Mouse (Mus musculus) testis, adult 2 months (tissue): ENCODE results near the gene Gm21987.

Source experiments
- CTCF ChIP-seq: fragments of 200-500 bp; IDR thresholded peaks from 2 replicates; pipeline ENCODE4 v1.5.1; 2012; ENCODE audit warnings: low read depth, mild to moderate bottlenecking, inconsistent platforms, low read length, moderate library complexity; ENCODE audit not compliant: control insufficient read depth, insufficient read depth, insufficient replicate concordance
- POLR2A ChIP-seq: fragments of 200-500 bp; IDR thresholded peaks from 2 replicates; pipeline ENCODE4 v1.6.1; 2012; ENCODE audit warnings: low read depth, mild to moderate bottlenecking, inconsistent platforms, low read length, moderate library complexity; ENCODE audit not compliant: control insufficient read depth

DNA sequence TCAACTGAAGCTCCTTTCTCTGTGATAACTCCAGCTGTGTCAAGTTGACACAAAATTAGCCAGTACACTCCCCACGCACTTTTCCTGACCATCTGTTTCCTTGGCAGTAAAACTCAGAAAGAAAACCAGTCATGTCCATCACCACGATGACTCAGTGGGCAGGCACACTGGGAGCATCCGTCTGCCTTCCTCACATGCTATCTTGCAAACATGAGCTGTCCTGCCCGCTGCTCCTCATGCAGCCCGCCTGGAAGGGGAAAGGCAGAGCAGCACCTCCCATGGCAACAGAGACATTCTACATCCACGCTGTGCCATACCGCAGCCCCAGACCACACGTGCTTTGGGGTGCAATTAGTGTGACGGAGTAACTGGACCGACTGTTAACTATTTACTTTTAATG lies 21.5 kb downstream of the Gm21987 start:
- TF ChIP-seq CTCF (no peak), POLR2A (no peak)
